Mouse (Mus musculus): Measurements from ENCODE around the gene Zfp612. TPM values are rescaled to one million over a fixed set of nuclear protein-coding genes. Genes with fewer than 3 reads are reported as not detected.

Zfp612 gene
- polyA plus RNA-seq (2017; shearing (Covaris generic)), result 0.92 TPM

GRCm38 (mm10) chr8:110079282-110080221, at the start of gene Zfp612:
Zfp612 (plus strand) TSS chr8:110079746.

GRCm38 (mm10) chr8:110039659-110040058, 39.9 kb upstream of the Zfp612 start, which contains the start of gene Chst4:
Chst4 (minus strand) TSS chr8:110039740.

GRCm38 (mm10) chr8:110100907-110101306, 21.4 kb downstream of the Zfp612 start, which contains the start of gene Gm21964:
Gm21964 (plus strand) TSS chr8:110101207.

GRCm38 (mm10) chr8:110102653-110103052, 23.1 kb downstream of the Zfp612 start, which contains the start of gene Gm17720:
Gm17720 (minus strand) TSS chr8:110102753.

Other genes with a start within 250 kb of the Zfp612 start
- gene Phlpp2, start 211.2 kb upstream of the Zfp612 start, polyA plus RNA-seq (2017; shearing (Covaris generic)), result 0.51 TPM
- 0.07 TPM for gene Marveld3, start 117.5 kb upstream of the Zfp612 start, polyA plus RNA-seq (2017; shearing (Covaris generic))
- not detected for gene Tat, start 89.3 kb upstream of the Zfp612 start, polyA plus RNA-seq (2017; shearing (Covaris generic))
- not detected for gene Chst4, start 40.0 kb upstream of the Zfp612 start, polyA plus RNA-seq (2017; shearing (Covaris generic))
- gene Gm21964, start 21.5 kb downstream of the Zfp612 start, polyA plus RNA-seq (2017; shearing (Covaris generic)), result not detected
- not detected for gene Gm17720, start 23.0 kb downstream of the Zfp612 start, polyA plus RNA-seq (2017; shearing (Covaris generic))
- not detected for gene Calb2, start 88.5 kb downstream of the Zfp612 start, polyA plus RNA-seq (2017; shearing (Covaris generic))
- 8.1 TPM for gene Cmtr2, start 135.9 kb downstream of the Zfp612 start, polyA plus RNA-seq (2017; shearing (Covaris generic))
- 0.08 TPM for gene Hydin, start 187.2 kb downstream of the Zfp612 start, polyA plus RNA-seq (2017; shearing (Covaris generic))